Mouse (Mus musculus) mature B cell (primary cell): Measurements from ENCODE around the gene Eif4b.

Experiments
- in situ Hi-C: fragments of 300-500 bp; cut with MboI; formaldehyde crosslinking; loops from 2 replicates; pipeline ENCODE4 v1.14.3; 2019

Gene Eif4b

DNA sequence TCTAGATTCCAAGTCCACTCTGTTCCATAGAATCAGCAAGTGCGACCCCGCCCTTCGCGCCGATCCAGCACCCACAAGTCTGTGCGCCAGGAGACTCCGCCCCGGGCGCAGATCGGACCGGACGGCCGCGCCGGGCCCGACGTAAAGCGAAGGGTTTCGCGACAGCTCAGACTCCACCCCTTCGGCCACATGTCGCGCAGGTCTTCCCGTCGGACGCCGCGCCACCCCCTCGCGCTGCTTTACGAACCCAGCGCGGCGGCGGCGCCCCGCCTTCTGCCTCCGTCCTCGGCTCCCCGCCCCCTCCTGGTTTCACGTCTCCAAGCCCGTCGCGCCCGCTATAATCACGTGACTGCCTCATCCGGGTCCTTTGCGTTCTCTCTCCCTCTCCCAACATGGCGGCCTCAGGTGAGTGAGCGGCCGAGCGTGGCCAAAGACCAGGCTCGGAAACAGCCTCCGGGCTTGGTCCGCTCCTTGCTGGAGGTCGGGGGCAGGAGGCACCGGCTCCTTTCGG, at the start of gene Eif4b:
Gene Eif4b, plus strand, starts transcription at position 215 of the 511 bp plus-strand sequence.
- in situ Hi-C loops = loop anchor here (5.0 kb wide), 1 partner anchor 81 kb away; no protein-coding TSS in a partner anchor

GRCm38 (mm10) chr15:102023888-102024287, 49.7 kb upstream of the Eif4b start:
- in situ Hi-C loops = no loop called here

DNA sequence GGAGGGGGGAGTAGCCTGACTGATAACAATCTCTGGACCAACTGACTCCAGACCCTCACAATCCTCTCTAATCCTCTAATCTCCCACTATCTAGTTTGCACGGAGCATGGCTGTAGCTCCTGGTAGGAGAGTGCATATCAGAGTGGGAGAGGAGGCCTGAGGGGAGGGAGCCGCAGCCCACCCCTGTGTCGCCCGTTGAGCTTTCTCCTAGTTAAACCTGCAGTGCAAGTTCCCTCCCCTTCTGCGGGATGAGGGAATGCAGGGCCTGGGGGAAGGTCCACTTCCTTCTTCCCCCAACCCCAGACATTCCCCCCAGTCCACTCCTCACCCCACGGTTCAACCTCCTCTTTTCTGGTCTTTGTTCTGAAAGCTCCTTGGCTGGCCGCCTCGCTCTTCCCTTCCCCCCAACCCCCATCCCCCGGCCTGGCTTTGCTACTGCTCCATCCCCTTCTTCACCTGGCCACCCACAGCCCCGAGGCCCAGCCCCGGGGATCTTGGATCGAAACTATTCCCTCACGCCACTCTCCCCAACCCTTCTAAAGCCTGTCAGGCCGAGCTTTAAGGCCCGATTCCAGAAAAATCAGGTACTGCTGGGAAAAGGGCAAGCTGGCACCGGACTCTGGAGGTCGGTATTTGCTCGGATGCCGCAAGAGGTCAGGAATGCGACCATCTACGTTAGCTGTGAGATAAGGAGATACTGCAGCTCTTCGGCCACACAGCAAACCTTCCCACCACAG, 48.3 kb upstream of the Eif4b start:
- in situ Hi-C loops = no loop called here

DNA sequence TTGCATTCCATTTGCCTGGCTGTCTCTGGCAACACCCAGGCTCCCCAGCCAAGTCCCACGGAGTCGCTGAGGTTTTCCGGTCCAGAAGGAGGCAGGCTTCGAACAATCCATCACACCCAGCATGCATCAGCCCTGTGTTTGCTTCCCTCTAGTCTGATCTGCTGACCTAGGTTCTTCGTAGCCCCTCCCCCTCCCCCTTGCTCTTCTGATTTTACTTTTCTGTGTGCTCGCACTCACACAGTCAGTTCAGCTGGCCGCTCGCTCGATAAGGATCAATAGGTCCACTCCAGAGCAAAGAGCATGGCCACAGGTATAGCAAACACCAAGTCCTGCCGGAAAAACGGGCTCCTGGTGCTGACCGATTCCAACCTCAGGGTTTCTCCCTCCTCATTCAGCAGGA, 47.1 kb upstream of the Eif4b start:
- in situ Hi-C loops = no loop called here

GRCm38 (mm10) chr15:102028040-102028439, 45.5 kb upstream of the Eif4b start, which contains the start of gene Krt18:
TSS of gene Krt18 (plus strand) at chr15:102028180.
- in situ Hi-C loops = no loop called here

DNA sequence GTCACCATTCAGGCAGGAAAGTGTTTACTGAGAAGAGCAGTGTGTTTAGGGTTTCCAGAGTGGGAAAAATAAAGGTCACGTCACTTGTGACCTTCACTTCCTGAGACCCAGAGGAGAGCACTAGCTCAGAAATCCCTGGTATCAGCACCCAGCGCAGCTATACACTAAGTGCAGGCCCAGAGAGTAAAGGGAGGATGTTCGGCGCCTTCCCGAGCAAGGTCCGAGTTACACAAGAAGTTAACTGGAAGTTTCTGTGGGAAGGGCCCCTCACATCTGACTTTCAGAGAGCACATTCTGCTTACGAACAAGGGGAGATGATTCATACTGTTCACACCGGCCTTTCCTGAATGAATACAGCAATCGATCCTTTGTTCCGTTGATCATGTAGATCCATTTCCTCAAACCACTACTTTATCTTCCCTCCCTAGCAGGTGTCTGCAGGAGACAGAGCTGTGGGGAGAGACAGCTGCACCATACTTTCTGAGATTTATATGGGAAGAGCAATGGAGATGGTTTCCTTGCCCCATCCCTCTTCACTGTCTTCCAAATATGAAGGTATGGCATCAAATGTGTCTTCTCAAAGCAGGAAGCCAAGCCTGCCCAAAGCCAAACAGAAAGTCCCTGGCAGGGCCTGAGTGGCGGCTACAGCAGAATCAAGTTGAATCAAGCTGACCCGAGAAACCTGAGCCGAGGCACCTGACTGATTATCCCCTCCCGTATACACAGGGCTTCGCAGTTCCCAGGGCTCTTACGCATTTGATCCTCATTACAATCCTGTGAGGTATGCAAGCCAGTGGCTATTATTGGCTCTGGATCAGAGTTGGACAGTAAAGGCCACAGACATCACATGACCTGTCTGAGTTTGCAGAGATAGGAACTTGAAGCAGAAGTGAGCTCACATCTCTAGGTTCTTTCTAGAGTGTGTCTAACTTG, 39.2 kb upstream of the Eif4b start:
- in situ Hi-C loops = no loop called here

- in situ Hi-C loops = no loop called here
Measured at GRCm38 (mm10) chr15:102040277-102040676, 33.3 kb upstream of the Eif4b start.

DNA sequence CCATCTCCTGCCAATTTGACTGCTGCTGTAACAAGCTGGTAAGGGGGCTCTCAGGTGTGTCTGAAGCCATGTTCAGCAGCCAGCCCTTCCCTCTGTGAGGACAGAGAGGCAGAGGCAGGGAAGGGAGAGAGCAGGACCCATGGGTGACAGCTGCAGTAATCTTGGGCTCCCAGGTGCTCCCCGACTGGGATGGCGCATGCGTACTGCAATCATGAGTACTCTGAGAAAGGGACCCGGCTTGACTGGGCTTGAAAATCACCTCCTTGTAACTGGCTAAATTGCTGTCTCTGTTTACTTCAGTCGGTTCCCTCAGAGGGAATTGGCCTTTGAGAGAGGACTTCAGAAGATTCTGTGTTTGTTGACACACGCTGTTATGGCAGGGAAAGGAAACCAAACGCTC, 31.6 kb upstream of the Eif4b start:
- in situ Hi-C loops = no loop called here

DNA sequence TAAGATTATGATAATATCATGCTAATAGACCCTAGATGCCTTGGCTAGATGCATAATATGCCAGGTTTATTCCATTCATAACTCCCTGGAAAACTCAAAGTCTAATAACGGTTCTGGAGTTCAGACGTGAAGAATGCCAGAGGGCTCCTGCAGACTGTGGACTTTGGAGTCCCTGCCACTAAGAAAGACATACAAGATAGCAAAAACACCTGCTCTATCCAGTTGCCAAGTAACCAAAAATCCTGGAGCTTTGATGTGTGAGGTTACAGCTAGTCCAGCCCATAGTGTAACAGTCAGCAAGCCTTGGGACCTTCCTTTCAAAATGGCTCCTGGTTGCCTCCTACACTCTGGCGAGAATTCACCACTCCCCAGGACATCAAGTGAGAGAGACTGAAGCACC, 28.8 kb upstream of the Eif4b start:
- in situ Hi-C loops = no loop called here

GRCm38 (mm10) chr15:102045691-102046090, 27.9 kb upstream of the Eif4b start:
- in situ Hi-C loops = no loop called here

- in situ Hi-C loops = no loop called here
Measured at GRCm38 (mm10) chr15:102048006-102048405, 25.6 kb upstream of the Eif4b start.

DNA sequence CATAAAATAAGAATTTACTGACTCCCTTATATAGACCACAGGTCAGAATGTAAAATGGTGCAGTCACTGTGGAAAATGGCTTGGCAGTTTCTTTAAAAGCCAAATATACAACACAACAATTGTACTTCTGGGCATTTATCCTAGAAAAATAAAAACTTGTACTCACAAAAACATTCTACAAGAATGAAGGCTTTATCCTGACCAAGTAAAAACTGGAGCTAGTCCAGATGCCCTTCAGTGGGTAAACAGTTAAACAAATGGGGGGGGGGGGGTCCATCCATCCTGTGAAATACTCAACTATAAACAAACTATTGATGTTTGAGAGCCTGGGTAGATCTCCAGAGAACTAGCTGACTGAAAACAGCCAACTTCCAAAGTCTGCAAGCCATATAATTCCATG, 23.7 kb upstream of the Eif4b start:
- in situ Hi-C loops = no loop called here

DNA sequence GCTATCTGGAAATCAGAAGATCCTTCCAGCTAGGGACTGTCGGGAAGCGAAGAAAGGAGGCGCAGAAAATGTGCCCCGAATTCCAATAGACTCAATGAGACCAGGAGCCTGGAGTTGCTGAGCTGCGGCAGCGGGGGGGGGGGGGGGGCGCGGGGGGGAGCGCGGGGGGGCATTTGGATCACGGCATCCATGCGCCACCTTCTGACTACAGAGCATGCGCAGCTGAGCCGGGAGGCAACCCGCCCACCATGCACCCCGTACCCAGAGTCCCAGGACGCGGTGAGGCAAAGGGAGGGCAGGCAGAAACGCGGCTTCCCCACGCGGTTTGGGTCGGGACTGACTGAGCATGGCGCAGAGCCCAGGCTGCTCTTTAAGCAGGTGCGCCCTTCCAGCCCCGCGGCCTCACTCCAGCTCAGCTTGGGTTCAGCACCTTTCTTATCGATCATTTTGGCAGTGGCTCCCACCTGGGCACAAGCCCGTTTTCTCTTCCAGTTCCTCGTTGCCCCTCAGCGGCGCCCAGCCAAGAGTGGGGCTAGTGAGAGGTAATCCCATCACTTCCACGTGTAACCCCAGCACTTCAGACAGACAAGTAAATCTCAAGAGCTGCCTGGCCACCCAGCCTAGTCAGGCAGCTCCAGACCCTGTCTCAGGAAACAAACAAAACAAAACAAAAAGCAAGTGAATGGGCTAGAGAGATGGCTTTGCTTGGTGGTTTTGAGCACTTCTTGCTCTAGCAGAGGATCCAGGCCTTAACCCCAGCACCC, 21.5 kb upstream of the Eif4b start:
- in situ Hi-C loops = no loop called here

DNA sequence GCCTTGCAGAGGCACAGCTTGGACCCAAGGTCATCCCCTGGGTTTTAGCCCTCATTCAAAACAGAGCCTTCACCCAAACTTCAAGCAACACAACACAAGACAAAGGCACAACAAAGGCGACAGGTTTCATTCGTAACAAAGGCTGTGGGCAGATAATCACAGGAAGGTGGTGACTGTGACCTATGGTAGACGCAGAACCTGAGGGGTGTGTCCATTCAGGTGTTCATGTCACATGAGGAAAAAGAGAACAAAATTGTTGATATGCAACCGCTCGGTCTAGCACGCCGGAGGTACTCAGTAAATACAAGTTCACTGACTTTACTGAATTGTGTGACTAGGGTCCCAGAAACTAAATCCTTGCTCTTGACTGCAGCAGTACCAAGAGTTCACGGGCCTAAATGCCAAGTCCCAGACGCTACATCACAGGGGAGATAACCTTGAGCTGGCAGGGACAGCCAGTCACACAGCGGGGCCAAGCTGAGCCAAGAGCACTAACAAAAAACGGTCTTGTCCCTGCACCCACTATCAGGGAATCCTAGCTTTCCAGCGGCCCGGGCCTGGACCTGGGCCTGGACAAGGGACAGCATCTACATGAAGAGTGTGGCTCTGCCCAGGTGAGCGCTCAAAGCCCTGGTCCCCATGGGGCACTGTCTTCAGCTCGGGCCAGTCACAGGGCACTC, 16.9 kb upstream of the Eif4b start:
- in situ Hi-C loops = no loop called here

GRCm38 (mm10) chr15:102065661-102066325, 7.8 kb upstream of the Eif4b start:
- in situ Hi-C loops = no loop called here

DNA sequence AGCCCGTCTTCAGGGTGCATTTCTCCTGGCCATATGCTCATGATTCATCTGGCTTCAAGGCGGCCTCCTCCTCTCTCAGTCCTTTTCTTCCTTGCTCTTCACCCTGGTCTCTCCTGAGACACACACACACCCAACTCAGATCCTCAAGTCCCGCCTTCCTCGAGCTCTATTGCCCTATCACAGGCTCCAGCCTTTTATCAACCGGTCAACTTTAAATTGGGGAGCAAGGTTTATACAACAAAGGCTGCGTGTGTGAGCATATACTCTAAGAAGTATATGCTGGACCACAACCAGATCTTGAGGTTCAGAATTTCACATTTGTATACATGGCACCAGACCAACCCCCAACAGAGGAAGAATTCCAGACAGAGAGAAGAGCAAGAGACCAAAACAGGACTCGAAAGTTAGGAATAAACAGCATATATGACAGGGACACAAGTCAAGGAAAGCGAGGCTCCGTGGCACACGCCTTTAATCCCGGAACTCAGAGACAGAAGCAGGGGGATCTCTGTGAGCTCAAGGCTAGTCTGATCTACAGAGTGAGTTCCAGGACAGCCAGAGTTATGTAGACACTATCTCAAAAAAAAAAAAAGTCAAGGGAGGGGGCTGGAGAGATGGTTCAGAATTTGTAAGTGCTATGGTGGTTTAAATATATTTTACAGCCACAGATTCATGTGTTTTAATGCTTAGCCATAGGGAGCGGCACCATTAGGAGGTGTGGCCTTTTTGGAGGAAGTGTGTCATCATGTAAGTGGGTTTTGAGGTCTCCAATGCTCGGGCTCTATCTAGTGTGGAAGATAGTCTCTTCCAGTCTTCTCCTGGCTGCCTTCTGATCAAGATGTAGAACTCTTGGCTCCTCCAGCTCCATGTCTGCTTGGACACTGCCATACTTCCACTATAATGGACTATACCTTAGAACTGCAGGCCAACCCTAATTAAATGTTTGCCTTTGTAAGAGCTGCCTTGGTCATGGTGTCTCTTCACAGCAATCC, 2.8 kb upstream of the Eif4b start:
- in situ Hi-C loops = loop anchor here (5.0 kb wide), 1 partner anchor 78 kb away; no protein-coding TSS in a partner anchor

DNA sequence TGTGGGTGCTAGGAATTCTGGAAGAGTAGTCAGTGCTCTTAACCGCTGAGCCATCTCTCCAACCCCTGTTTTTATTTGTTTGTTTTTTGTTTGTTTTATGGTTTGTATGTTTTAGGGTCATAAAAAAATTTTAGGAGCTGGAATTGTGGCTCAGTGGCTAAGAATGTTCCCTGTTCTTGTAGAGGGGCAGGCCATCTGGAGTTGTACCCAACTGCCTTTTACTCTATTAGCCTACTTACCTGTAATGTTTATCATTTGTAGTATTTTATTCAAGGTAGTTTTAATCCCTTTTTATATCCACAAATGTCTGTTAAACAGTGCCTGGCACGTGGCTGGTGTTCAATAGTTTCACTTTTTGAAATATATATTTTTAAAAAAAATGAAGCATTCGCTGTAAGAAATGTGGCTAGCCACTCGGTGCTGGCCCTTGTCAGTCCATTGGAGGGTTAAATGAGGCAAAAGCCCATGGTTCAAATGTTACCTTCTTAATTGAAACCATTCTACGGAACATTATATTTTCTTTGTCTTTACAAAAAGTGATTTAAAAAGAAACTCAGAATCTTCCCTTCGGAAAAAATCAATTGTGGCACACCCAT, 512 bp upstream of the Eif4b start:
- in situ Hi-C loops = loop anchor here (5.0 kb wide), 1 partner anchor 81 kb away; no protein-coding TSS in a partner anchor

DNA sequence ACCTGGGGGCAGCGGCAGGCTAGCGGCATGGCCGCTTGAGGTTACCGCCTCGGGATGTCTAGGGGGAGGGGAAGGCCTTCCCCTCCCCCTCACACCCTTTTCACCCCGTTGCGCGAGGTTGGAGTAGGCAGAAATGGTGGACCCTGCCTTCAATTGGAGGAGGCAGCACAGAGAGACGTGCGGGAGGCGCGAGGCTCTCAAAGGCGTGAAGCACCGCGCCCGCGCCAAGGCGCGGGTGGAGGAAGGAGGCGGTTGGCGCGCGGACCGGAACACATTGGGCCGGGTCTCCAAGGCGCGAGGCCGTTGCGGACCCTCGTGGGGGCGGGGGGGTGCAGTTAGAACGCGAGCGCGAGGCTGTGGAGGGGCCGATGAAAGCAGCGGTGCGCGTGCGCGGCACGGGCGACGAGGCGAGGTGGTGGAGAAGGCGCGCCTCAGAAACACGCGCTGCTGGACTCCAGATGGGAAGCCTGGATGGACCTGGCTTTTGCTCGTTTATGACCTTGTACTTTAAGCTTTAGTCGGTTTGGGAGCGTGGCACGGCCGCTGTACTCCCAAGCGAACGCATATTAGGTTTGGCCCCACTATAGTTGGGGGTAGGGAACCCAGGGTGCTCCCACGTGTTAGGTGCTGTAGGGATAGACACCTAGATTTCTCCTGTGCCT, 628 bp downstream of the Eif4b start:
- in situ Hi-C loops = loop anchor here (5.0 kb wide), 1 partner anchor 82 kb away; no protein-coding TSS in a partner anchor
